Comparison of ENCODE assay signal across 11 mouse cellular contexts in genomic region chr17:70894867-70895266, GRCm38 (mm10). TPM values are rescaled to one million over a fixed set of nuclear protein-coding genes. Genes with fewer than 3 reads are reported as not detected.
DNase-seq lines count a peak whose midpoint lies in the region; TF ChIP-seq lines count a peak whose summit lies in the region.
"Had no signal": no experiment of that assay in that cellular context is flagged by ENCODE, and none has a peak within 500 bp of the region (broad histone marks: within the 10 kb centered on the region; RNA-seq: fewer than 3 reads in every experiment).

No protein-coding gene starts in this region.

- H3K27ac ChIP-seq in thymus, adult 2 months (ENCODE audit: control insufficient read depth, insufficient read depth, low read length): no peak overlapping the region
- H3K27ac ChIP-seq: liver, embryonic 14.5 days; neural tube, embryonic 12.5 days had no signal

- H3K27me3 ChIP-seq in thymus, adult 2 months (ENCODE audit: control insufficient read depth, insufficient read depth, low read length): no peaks in the 10 kb centered on the region
- H3K27me3 ChIP-seq: heart, embryonic 12.5 days; neural tube, embryonic 12.5 days had no signal

- no peaks in the 10 kb centered on the region for H3K4me1 ChIP-seq in thymus, adult 2 months (replicated peaks; ENCODE audit: control insufficient read depth, insufficient read depth, low read length)
- H3K4me1 ChIP-seq: heart, embryonic 12.5 days had no signal

- no peak overlapping the region for H3K4me3 ChIP-seq in thymus, adult 2 months (ENCODE audit: control insufficient read depth, insufficient read depth, low read length)
- H3K4me3 ChIP-seq: heart, embryonic 12.5 days; neural tube, embryonic 12.5 days had no signal

- no peaks in the 10 kb centered on the region for H3K36me3 ChIP-seq in thymus, adult 2 months (ENCODE audit: control insufficient read depth, insufficient read depth, low read length)
- H3K36me3 ChIP-seq: G1E; heart, embryonic 12.5 days; neural tube, embryonic 12.5 days had no signal

- DNase-seq in layer of hippocampus, postnatal 10 days (ENCODE audit: low spot score in 2 of 2): peak; percentile 69 to 74
- no peak for DNase-seq in layer of hippocampus, adult 9-10 months (ENCODE audit: low spot score)
- DNase-seq in adipocyte (ENCODE audit: low spot score): peak; percentile 39
- peak; percentile 74 for DNase-seq in cerebellum, adult 11 months
- DNase-seq in gastrocnemius, postnatal 10 days: peak; percentile 62
- no peak for DNase-seq in ovary, postnatal 36 days (ENCODE audit: low spot score)
- no peak for DNase-seq in thymus, adult 2 months

- 96% methylated on average over 9 of the region's 9 CpGs for WGBS in thymus, adult 2 months

- no peak for TF ChIP-seq POLR2A in thymus, adult 2 months (IDR thresholded peaks at IDR 0.05; ENCODE audit: control insufficient read depth, extremely low read depth, insufficient read depth, low read length, poor library complexity)

- no peak for TF ChIP-seq CTCF in thymus, adult 2 months (IDR thresholded peaks at IDR 0.05; ENCODE audit: borderline replicate concordance, control insufficient read depth, extremely low read depth, insufficient read depth, low read length, poor library complexity)

RNA-seq across cellular contexts. Expression of gene Tgif1, which starts 41.5 kb away (rescaled TPM):
- 1 to 10 TPM; 2.6 to 3.9 TPM for total RNA-seq in layer of hippocampus, postnatal 10 days (2021)
- 10 to 100 TPM in 1 of 2 experiments, 1 to 10 TPM in 1; 9.5 to 15.4 TPM for total RNA-seq in gastrocnemius, postnatal 10 days (2021)
- 44.6 and 45.2 TPM in 2 replicates for polyA plus RNA-seq in thymus, adult 2 months (2012; rRNA removed)

Comparison
In these comparisons a context has a peak if more than half of its experiments do, and no peak if none do; other contexts are left out.
1. DNase-seq: peak in layer of hippocampus, postnatal 10 days (2 of 2), adipocyte (single experiment), cerebellum, adult 11 months (single experiment) and gastrocnemius, postnatal 10 days (single experiment); none in layer of hippocampus, adult 9-10 months (single experiment), ovary, postnatal 36 days (single experiment) and thymus, adult 2 months (single experiment).